Mouse (Mus musculus): ENCODE results near the gene Macf1. TPM values are rescaled to one million over a fixed set of nuclear protein-coding genes. Genes with fewer than 3 reads are reported as not detected.

Macf1 gene
- polyA plus RNA-seq, 1 experiment from 2014 or later: 84.1 TPM

GRCm38 (mm10) chr4:123412528-123412878 is 271.7 kb downstream of the Macf1 start:
- no peak for DNase-seq (ENCODE audit: low read depth, low spot score)
- H3K27me3 ChIP-seq: no peaks in the 10 kb centered on the region
- in situ Hi-C loops (cut with MboI; ENCODE audit: low pct_unique_long_range_greater_than_20kb): loop anchor here (25.0 kb wide), 1 partner anchor 500 kb away; the partner anchor contains the start of genes 4930535I16Rik, Mycbp and Rragc
- CTCF ChIA-PET: interaction anchor here (1.3 kb wide), 1 partner anchor 15 kb away, joined by 3 read pairs; no protein-coding TSS in a partner anchor
- POLR2A ChIA-PET: no interaction called here
- no peak for TF ChIP-seq CTCF (IDR thresholded peaks at IDR 0.05)
- ATAC-seq: no peak

GRCm38 (mm10) chr4:123411732-123412527 is 272.2 kb downstream of the Macf1 start:
- TF ChIP-seq CTCF (IDR thresholded peaks at IDR 0.05): no peak
- in situ Hi-C loops (cut with MboI; ENCODE audit: low pct_unique_long_range_greater_than_20kb): loop anchor here (25.0 kb wide), 1 partner anchor 500 kb away; the partner anchor contains the start of genes 4930535I16Rik, Mycbp and Rragc
- POLR2A ChIA-PET: no interaction called here
- CTCF ChIA-PET: interaction anchor here (1.3 kb wide), 1 partner anchor 15 kb away, joined by 3 read pairs; no protein-coding TSS in a partner anchor
- no peaks in the 10 kb centered on the region for H3K27me3 ChIP-seq
- DNase-seq (ENCODE audit: low read depth, low spot score) (no peak), ATAC-seq (peak; percentile 80)

GRCm38 (mm10) chr4:123411006-123411731 is 273.0 kb downstream of the Macf1 start:
- no peaks in the 10 kb centered on the region for H3K27me3 ChIP-seq
- no peak for DNase-seq (ENCODE audit: low read depth, low spot score)
- peak; percentile 11 for ATAC-seq
- POLR2A ChIA-PET: no interaction called here
- no peak for TF ChIP-seq CTCF (IDR thresholded peaks at IDR 0.05)
- CTCF ChIA-PET: no interaction called here
- in situ Hi-C loops (cut with MboI; ENCODE audit: low pct_unique_long_range_greater_than_20kb): loop anchor here (25.0 kb wide), 1 partner anchor 501 kb away; the partner anchor contains the start of genes 4930535I16Rik, Mycbp and Rragc

GRCm38 (mm10) chr4:123409752-123410151 is 274.4 kb downstream of the Macf1 start:
- no peak for DNase-seq (ENCODE audit: low read depth, low spot score)
- no peak for TF ChIP-seq CTCF (IDR thresholded peaks at IDR 0.05)

DNA sequence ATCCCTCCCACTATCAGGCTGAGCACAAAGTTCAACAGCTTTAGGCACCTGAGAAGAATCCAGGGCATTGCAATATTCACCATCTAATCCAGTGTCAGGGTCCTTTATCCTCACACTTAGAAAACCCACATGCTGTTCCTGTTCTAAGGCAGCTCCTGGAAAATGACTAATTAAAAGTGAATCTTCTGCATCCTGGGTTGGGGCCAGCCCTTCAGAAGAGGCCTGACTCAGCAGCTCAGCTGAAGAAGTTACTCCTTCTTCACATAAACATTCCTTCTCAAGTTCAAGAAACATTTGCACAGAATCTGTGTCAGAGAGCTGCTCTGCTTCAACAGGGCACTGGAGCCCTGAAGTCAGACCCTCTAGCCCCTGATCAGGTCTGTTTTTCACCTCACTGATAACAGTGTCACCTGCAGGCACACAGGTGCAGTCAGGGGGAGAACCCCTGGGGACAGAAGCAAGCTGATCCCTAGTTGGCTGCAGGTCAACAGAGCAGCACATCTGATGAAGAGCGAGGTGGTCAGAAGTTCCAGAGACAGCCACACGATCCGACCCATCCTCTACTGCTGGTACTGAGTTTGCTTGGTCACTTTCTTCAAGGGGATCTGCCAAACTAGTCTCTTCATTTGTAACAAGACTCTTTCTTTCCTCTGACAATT is 275.0 kb downstream of the Macf1 start:
- no peak for TF ChIP-seq CTCF (IDR thresholded peaks at IDR 0.05)
- POLR2A ChIA-PET: no interaction called here
- no peaks in the 10 kb centered on the region for H3K27me3 ChIP-seq
- ATAC-seq (no peak), DNase-seq (ENCODE audit: low read depth, low spot score) (no peak)
- CTCF ChIA-PET: interaction anchor here (1.0 to 2.5 kb wide), 5 partner anchors 10 to 26 kb away, joined by 3 to 6 read pairs (median 3); no protein-coding TSS in a partner anchor
- in situ Hi-C loops (cut with MboI; ENCODE audit: low pct_unique_long_range_greater_than_20kb): loop anchor here (25.0 kb wide), 1 partner anchor 503 kb away; the partner anchor contains the start of genes 4930535I16Rik, Mycbp and Rragc

More at GRCm38 (mm10) chr4:123409752-123410151, 274.4 kb downstream of the Macf1 start:
- ATAC-seq: no peak
- in situ Hi-C loops (cut with MboI; ENCODE audit: low pct_unique_long_range_greater_than_20kb): loop anchor here (25.0 kb wide), 1 partner anchor 503 kb away; the partner anchor contains the start of genes 4930535I16Rik, Mycbp and Rragc
- ChIA-PET CTCF (interaction anchor here (1.1 to 2.5 kb wide), 3 partner anchors 13 to 25 kb away, joined by 3 to 6 read pairs (median 3); no protein-coding TSS in a partner anchor), POLR2A (no interaction called here)
- no peaks in the 10 kb centered on the region for H3K27me3 ChIP-seq

GRCm38 (mm10) chr4:123407792-123408191 is 276.4 kb downstream of the Macf1 start:
- no peak for TF ChIP-seq CTCF (IDR thresholded peaks at IDR 0.05)
- CTCF ChIA-PET: interaction anchor here (1.0 to 2.5 kb wide), 4 partner anchors 9 to 26 kb away, joined by 3 to 6 read pairs (median 3); no protein-coding TSS in a partner anchor

GRCm38 (mm10) chr4:123404056-123404455 is 280.1 kb downstream of the Macf1 start:
- POLR2A ChIA-PET: no interaction called here
- in situ Hi-C loops (cut with MboI; ENCODE audit: low pct_unique_long_range_greater_than_20kb): loop anchor here (25.0 kb wide), 1 partner anchor 508 kb away; the partner anchor contains the start of genes 4930535I16Rik, Mycbp and Rragc
- DNase-seq (ENCODE audit: low read depth, low spot score) (no peak), ATAC-seq (no peak)
- CTCF ChIA-PET: no interaction called here
- no peaks in the 10 kb centered on the region for H3K27me3 ChIP-seq
- TF ChIP-seq CTCF (IDR thresholded peaks at IDR 0.05): no peak

More at GRCm38 (mm10) chr4:123407792-123408191, 276.4 kb downstream of the Macf1 start:
- in situ Hi-C loops (cut with MboI; ENCODE audit: low pct_unique_long_range_greater_than_20kb): loop anchor here (25.0 kb wide), 1 partner anchor 505 kb away; the partner anchor contains the start of genes 4930535I16Rik, Mycbp and Rragc
- no peak for DNase-seq (ENCODE audit: low read depth, low spot score)
- no peaks in the 10 kb centered on the region for H3K27me3 ChIP-seq
- ATAC-seq: no peak
- POLR2A ChIA-PET: no interaction called here

GRCm38 (mm10) chr4:123402244-123402643 is 281.9 kb downstream of the Macf1 start:
- in situ Hi-C loops (cut with MboI; ENCODE audit: low pct_unique_long_range_greater_than_20kb): loop anchor here (25.0 kb wide), 1 partner anchor 510 kb away; the partner anchor contains the start of genes 4930535I16Rik, Mycbp and Rragc
- CTCF ChIA-PET: interaction anchor here (1.5 to 1.6 kb wide), 2 partner anchors 9 to 18 kb away, joined by 3 read pairs; no protein-coding TSS in a partner anchor
- ATAC-seq (no peak), DNase-seq (ENCODE audit: low read depth, low spot score) (no peak)
- H3K27me3 ChIP-seq: no peaks in the 10 kb centered on the region
- TF ChIP-seq CTCF (IDR thresholded peaks at IDR 0.05): no peak
- POLR2A ChIA-PET: interaction anchor here (0.7 kb wide), 1 partner anchor 55 kb away, joined by 3 read pairs; no protein-coding TSS in a partner anchor

DNA sequence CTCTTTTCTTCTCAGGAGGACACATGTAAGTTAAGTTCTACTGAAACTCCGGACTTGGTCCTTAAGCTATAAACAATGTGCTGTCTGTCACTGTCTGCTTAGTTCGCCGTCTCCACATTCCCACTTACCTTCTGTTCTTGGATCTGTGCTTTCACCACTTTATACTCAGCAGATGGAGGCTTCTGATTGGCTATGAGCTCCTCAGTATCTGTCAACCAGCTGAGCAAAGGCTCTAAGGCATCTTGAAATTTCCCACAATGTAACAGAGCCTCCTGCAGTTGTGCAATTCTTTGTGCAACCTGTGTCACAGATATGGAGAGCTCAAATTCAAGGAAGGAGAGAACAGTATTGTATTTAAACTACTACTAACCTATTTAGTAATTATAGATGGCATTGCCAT is 282.9 kb downstream of the Macf1 start:
- DNase-seq (ENCODE audit: low read depth, low spot score): no peak
- in situ Hi-C loops (cut with MboI; ENCODE audit: low pct_unique_long_range_greater_than_20kb): loop anchor here (25.0 kb wide), 1 partner anchor 511 kb away; the partner anchor contains the start of genes 4930535I16Rik, Mycbp and Rragc
- ChIA-PET POLR2A (no interaction called here), CTCF (interaction anchor here (1.5 to 1.6 kb wide), 2 partner anchors 8 to 19 kb away, joined by 3 read pairs; no protein-coding TSS in a partner anchor)
- no peak for TF ChIP-seq CTCF (IDR thresholded peaks at IDR 0.05)
- ATAC-seq: no peak
- no peaks in the 10 kb centered on the region for H3K27me3 ChIP-seq
